Mouse (Mus musculus): ENCODE data around the gene Olfr430.
"Not testable (repeated sequence)": the region's sequence is repeated elsewhere in the genome, so short reads cannot be mapped to it uniquely, and the experiment has no call there.

The Olfr430 gene

DNA sequence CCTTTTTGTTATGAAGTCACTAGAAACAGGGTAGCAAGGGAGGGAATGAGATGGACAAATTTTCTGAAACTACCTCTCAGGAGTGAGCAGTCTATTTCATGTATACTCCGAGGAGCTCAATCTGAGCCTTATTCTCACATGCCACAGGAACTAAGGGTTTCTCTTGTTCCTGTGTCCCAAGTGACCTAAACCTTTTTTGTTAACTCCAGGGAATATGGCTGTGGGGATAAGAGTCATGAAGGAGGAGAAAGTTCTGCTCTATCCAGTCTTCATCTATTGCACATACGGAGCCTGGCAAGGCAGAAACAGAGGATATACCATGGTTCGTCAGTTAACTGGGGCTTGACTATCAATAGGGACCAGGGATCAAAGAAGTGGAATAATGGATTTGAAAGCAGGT lies at the start of gene Olfr430:
Gene Olfr430 (plus strand): TSS at position 301 of the 400 bp plus-strand sequence.
- ATAC-seq (ENCODE audit: low TSS enrichment): no peak

GRCm38 (mm10) chr1:174031698-174032097 lies 34.7 kb upstream of the Olfr430 start, which contains the start of gene Ifi205:
Gene Ifi205 (minus strand): TSS chr1:174031810.
- ATAC-seq (ENCODE audit: low TSS enrichment): no peak

- ATAC-seq (ENCODE audit: low TSS enrichment): no peak
These were observed 30.6 kb upstream of the Olfr430 start for GRCm38 (mm10) chr1:174035841-174036240.

DNA sequence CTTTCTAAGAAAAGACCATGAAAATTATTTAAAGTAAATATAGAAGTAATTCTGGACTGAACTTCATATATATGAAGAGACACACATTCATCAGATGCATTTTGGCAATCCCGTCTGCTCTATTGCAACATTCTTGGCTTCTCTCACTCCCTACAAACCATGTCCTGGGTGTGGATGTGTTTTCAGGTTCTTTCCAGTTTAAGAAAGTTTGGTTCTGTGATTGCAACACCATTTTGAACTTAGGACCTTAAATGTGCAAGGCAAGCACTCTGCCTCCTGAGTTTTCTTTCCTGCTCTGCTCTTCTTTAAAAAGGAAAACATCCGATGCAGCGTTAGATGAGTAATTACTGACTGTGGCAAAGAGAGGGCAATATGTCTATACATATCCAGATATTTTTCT lies 27.9 kb upstream of the Olfr430 start:
- ATAC-seq (ENCODE audit: low TSS enrichment): no peak

GRCm38 (mm10) chr1:174040523-174041177 lies 25.8 kb upstream of the Olfr430 start, which contains the start of gene Olfr433:
Gene Olfr433 (plus strand): TSS chr1:174040705.
- ATAC-seq (ENCODE audit: low TSS enrichment): peak; percentile 65; the same call in 1 of the 2 replicates

DNA sequence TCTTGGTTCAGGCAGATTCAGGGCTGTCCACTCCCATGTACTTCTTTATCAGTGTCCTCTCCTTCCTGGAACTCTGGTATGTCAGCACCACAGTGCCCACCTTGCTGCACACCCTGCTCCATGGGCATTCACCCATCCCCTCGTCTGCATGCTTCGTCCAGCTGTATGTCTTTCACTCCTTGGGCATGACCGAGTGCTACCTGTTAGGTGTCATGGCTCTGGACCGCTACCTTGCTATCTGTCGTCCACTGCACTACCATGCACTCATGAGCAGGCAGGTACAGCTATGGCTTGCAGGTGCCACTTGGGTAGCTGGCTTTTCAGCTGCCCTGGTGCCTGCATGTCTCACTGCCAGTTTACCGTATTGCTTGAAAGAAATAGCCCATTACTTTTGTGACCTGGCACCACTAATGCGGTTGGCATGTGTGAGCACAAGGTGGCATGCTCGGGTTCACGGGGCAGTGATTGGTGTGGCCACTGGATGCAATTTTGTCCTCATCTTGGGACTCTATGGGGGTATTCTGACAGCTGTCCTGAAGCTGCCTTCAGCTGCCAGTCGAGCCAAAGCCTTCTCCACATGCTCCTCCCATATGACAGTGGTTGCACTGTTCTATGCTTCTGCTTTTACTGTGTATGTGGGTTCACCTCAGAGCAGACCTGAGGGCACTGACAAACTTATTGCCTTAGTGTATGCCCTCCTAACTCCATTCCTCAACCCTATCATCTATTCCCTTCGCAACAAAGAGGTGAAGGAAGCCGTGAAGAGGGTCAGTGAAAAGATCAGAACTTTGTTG lies 24.1 kb upstream of the Olfr430 start:
- ATAC-seq (ENCODE audit: low TSS enrichment): not testable (repeated sequence)

- no peak for ATAC-seq (ENCODE audit: low TSS enrichment)
These were observed 22.0 kb upstream of the Olfr430 start for GRCm38 (mm10) chr1:174044431-174044830.

- not testable (repeated sequence) for ATAC-seq (ENCODE audit: low TSS enrichment)
These were observed 18.2 kb upstream of the Olfr430 start for GRCm38 (mm10) chr1:174048227-174048626.

GRCm38 (mm10) chr1:174048893-174049292 lies 17.5 kb upstream of the Olfr430 start, which contains the start of gene Olfr432:
Gene Olfr432 (plus strand): TSS chr1:174049205.
- no peak for ATAC-seq (ENCODE audit: low TSS enrichment)

DNA sequence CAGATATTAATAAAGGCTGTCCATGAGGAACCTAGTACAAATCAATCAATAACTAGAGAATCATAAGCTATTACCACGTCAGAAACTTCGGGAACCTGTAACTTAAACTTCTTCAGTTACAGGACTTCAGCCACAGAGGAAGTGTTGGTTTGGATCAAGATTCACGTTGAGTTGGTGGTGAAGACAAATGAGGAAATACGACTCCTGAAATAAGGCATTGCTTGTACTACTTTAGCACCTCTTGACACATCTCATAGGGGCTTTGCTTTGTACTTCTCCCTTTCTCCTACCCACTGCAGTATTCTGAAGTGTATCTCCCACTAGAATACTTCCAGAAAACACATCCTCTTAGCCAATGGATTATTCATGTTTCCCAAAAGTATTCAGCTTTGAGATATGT lies 17.0 kb upstream of the Olfr430 start:
- ATAC-seq (ENCODE audit: low TSS enrichment): not testable (repeated sequence)

- ATAC-seq (ENCODE audit: low TSS enrichment): no peak
These were observed 15.9 kb upstream of the Olfr430 start for GRCm38 (mm10) chr1:174050532-174050931.

DNA sequence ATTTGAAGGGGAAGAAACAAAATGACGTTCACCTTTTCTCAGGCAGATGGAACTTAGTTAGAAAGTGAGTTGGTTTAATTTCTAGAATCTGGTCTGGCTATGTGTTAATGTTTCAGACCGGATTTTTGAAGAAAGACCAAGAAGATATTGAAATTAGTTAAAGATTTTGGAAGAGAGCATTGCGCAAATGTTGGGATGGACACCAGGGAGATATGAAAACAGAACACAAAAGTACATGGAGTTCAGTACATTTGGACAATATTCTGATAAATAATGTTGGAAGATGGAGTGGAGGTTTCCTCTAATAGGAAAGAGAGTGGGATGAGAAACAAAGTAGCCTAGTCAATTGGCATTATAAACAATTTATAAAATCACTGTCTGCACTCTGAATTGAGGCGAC lies 14.9 kb upstream of the Olfr430 start:
- ATAC-seq (ENCODE audit: low TSS enrichment): no peak

GRCm38 (mm10) chr1:174051931-174052536 lies 14.4 kb upstream of the Olfr430 start:
- no peak for ATAC-seq (ENCODE audit: low TSS enrichment)

DNA sequence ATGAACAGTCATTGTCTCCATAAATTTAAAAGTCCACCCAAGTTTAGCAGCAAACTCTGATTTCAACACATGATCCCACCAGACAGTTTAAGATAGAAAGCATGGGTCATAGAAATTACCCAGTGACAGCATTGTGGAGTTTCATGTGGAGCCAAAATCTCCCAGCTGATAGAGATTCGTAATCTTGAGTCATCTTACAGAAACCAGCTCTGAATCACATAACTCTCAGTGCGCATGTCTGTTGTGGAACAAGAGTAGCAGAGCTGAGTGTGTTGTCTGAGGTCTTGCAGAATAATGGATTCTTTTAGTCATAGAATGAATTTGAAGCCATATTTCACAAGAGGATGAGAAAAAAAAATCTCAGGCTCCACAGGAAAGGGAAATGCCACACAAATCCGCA lies 13.4 kb upstream of the Olfr430 start:
- ATAC-seq (ENCODE audit: low TSS enrichment): no peak; the same call in 1 of the 2 replicates

DNA sequence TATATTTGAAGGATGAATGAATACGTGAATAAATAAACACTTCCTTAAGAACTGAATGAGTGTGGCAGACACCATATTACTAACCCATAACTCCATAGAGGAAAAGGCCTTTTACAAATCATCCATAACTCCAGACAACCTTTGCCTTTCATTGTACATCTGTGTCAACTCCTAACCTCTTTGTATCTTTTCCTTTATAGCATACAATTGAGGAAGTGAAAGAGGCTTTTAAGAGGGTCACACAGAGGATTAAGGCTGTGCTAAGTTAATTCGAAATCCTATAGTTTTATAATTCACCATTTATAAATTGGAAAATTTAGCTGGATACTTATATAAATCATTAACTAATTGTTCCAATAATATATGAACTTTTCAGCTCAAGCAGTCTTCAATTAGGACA lies 11.2 kb upstream of the Olfr430 start:
- ATAC-seq (ENCODE audit: low TSS enrichment): no peak

- no peak for ATAC-seq (ENCODE audit: low TSS enrichment)
These were observed 17.6 kb downstream of the Olfr430 start, which contains the start of gene Olfr429 for GRCm38 (mm10) chr1:174084031-174084430. Gene Olfr429 (plus strand): TSS chr1:174084331.

GRCm38 (mm10) chr1:174096591-174096990 lies 30.2 kb downstream of the Olfr430 start, which contains the start of gene Olfr427:
Gene Olfr427 (plus strand): TSS chr1:174096891.
- no peak for ATAC-seq (ENCODE audit: low TSS enrichment)

DNA sequence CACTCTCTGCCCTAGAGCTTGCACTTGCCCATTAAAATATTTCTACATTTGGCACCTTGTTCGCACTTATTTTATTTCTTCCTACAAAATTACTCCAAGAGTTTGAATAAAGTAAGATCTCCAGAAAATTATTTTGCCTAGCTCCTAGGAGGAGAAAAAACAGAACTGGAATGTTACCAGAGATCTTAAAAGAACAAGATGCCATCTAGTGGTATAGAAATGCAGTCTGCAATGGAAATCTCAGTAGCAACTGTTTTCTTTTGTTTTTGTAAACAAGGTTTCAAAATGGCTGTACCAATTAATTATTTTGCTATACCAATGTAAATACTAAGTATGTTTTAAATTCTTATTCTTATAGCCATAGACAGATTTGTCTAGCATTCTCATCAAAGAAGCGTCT lies 37.3 kb downstream of the Olfr430 start:
- peak; percentile 47; the same call in 1 of the 2 replicates for ATAC-seq (ENCODE audit: low TSS enrichment)

- ATAC-seq (ENCODE audit: low TSS enrichment): no peak
These were observed 54.7 kb downstream of the Olfr430 start, which contains the start of gene Olfr231 for GRCm38 (mm10) chr1:174121062-174121461. Gene Olfr231 (minus strand): TSS chr1:174121162.
